In genomic region chr6:124457827-124458226, GRCm38 (mm10) we compare ENCODE assay signal across 23 mouse cellular contexts. TPM values are rescaled to one million over a fixed set of nuclear protein-coding genes. Genes with fewer than 3 reads are reported as not detected.
DNase-seq lines count a peak whose midpoint lies in the region; ATAC-seq and TF ChIP-seq lines count a peak whose summit lies in the region.
"Had no signal": no experiment of that assay in that cellular context is flagged by ENCODE, and none has a peak within 500 bp of the region (broad histone marks: within the 10 kb centered on the region; RNA-seq: fewer than 3 reads in every experiment).

No protein-coding gene starts in this region.

- DNase-seq in cerebellum, adult 11-12 months = peak; percentile 71
- no peak for DNase-seq in cerebellum, postnatal 4 days (ENCODE audit: low spot score in 2 of 2)
- peak; percentile 41 to 49 for DNase-seq in cerebellum, adult 2 months
- DNase-seq in cerebellum, postnatal 10 days = no peak
- DNase-seq in cerebellum, adult 9-11 months = peak; percentile 72
- peak; percentile 24 to 41 for DNase-seq in cerebellum, postnatal 14 days
- DNase-seq: adrenal gland, adult 8-10 months; adrenal gland, postnatal 14 days; adrenal gland, postnatal 36 days; B cell, adult 2 months; embryo, embryonic 11 days had no signal

- no peak overlapping the region for H3K4me3 ChIP-seq in cerebellum, adult 2 months (replicated peaks; ENCODE audit: insufficient read depth, low read depth, low read length)
- H3K4me3 ChIP-seq: embryonic facial prominence, embryonic 13.5 days; embryonic facial prominence, embryonic 15.5 days; erythroblast, embryonic 14.5 days; forebrain, embryonic 10.5 days; forebrain, embryonic 12.5 days had no signal

- no peak for ATAC-seq in cerebellum, adult (ENCODE audit: insufficient number of reproducible peaks, low FRiP score, low TSS enrichment)
- ATAC-seq: activated CD4-positive, CD25-positive, alpha-beta regulatory T cell, adult 4 months; CD4-positive, CD25-positive, alpha-beta regulatory T cell, adult 4 months; forebrain, embryonic 14.5 days; forebrain, embryonic 16.5 days; Patski had no signal

- TF ChIP-seq POLR2A in cerebellum, adult 2 months (IDR thresholded peaks at IDR 0.05; ENCODE audit: borderline replicate concordance, insufficient read depth, low read length) = no peak

- no peaks in the 10 kb centered on the region for H3K27me3 ChIP-seq in cerebellum, adult 2 months (ENCODE audit: control insufficient read depth, insufficient read depth, low read length)
- H3K27me3 ChIP-seq: embryonic facial prominence, embryonic 13.5 days; embryonic facial prominence, embryonic 15.5 days; forebrain, embryonic 12.5 days had no signal

- no peak overlapping the region for H3K27ac ChIP-seq in cerebellum, adult 2 months (ENCODE audit: insufficient read depth, low read length)
- H3K27ac ChIP-seq: embryonic facial prominence, embryonic 13.5 days; embryonic facial prominence, embryonic 15.5 days; forebrain, embryonic 10.5 days; forebrain, embryonic 12.5 days had no signal

- TF ChIP-seq CTCF in cerebellum, adult 2 months (IDR thresholded peaks at IDR 0.05; ENCODE audit: borderline replicate concordance, insufficient read depth, low read depth, low read length) = no peak

- H3K4me1 ChIP-seq in cerebellum, adult 2 months (ENCODE audit: control insufficient read depth, insufficient read depth, low read length) = peaks cover 34% of the 10 kb centered on the region
- H3K4me1 ChIP-seq: embryonic facial prominence, embryonic 13.5 days; embryonic facial prominence, embryonic 15.5 days; forebrain, embryonic 10.5 days; forebrain, embryonic 12.5 days had no signal

- WGBS in cerebellum, adult 2 months = 53% methylated on average over 5 of the region's 5 CpGs

RNA-seq across cellular contexts. Expression of gene Clstn3, which starts 6.8 kb away (rescaled TPM):
- 385 and 434 TPM in 2 replicates for polyA plus RNA-seq in cerebellum, adult 2 months (2012; rRNA removed)
- polyA plus RNA-seq: activated CD4-positive, CD25-positive, alpha-beta regulatory T cell, adult 4 months had no signal

RNA-seq across cellular contexts. Expression of gene C1rl, which starts 35.1 kb away (rescaled TPM):
- 0.20 and 0.27 TPM in 2 replicates for polyA plus RNA-seq in cerebellum, adult 2 months (2012; rRNA removed)
- polyA plus RNA-seq: activated CD4-positive, CD25-positive, alpha-beta regulatory T cell, adult 4 months; CD4-positive, CD25-positive, alpha-beta regulatory T cell, adult 4 months; erythroblast, embryonic 14.5 days had no signal

RNA-seq across cellular contexts. Expression of gene Pex5, which starts 43.0 kb away (rescaled TPM):
- polyA plus RNA-seq in cerebellum, adult 2 months (2012; rRNA removed) = 57.1 and 58.5 TPM in 2 replicates

RNA-seq across cellular contexts. Expression of gene C1ra, which starts 54.4 kb away (rescaled TPM):
- polyA plus RNA-seq in cerebellum, adult 2 months (2012; rRNA removed) = 0.47 and 0.59 TPM in 2 replicates
- polyA plus RNA-seq: G1E had no signal

Comparison
In these comparisons a context has a peak if more than half of its experiments do, and no peak if none do; other contexts are left out.
1. DNase-seq: peak in cerebellum, adult 11-12 months (single experiment), cerebellum, adult 2 months (2 of 2), cerebellum, adult 9-11 months (single experiment) and cerebellum, postnatal 14 days (2 of 2); none in cerebellum, postnatal 4 days (0 of 2) and cerebellum, postnatal 10 days (0 of 2).